Mouse (Mus musculus) embryonic facial prominence, embryonic 12.5 days (tissue): ENCODE results near the gene Hipk1. TPM values are rescaled to one million over a fixed set of nuclear protein-coding genes. Genes with fewer than 3 reads are reported as not detected.

Experiments used
- ATAC-seq: fragments of 200-750 bp; cut with Nextera tagmentation; 2 replicates; pipeline ENCODE4 v1.8.0; 2017; ENCODE audit not compliant: insufficient number of reproducible peaks, insufficient read depth, low FRiP score, low TSS enrichment
- H3K27ac ChIP-seq: fragments of 300-500 bp; sonication (generic); 2 replicates; pipeline ENCODE4 v1.5.1; 2016; ENCODE audit warnings: mild to moderate bottlenecking
- H3K27me3 ChIP-seq: fragments of 300-500 bp; sonication (generic); 2 replicates; pipeline ENCODE4 v1.6.1; 2016; ENCODE audit warnings: mild to moderate bottlenecking, moderate library complexity
- H3K36me3 ChIP-seq: fragments of 300-500 bp; sonication (generic); 2 replicates; pipeline ENCODE4 v1.6.1; 2016; ENCODE audit warnings: mild to moderate bottlenecking
- H3K4me1 ChIP-seq: fragments of 300-500 bp; sonication (generic); 2 replicates; pipeline ENCODE4 v1.6.1; 2016
- H3K4me2 ChIP-seq: fragments of 300-500 bp; sonication (generic); replicated peaks from 2 replicates; pipeline ENCODE4 v1.6.1; 2016; ENCODE audit warnings: mild to moderate bottlenecking, moderate library complexity
- H3K4me3 ChIP-seq: fragments of 300-500 bp; sonication (generic); 2 replicates; pipeline ENCODE4 v1.5.1; 2016; ENCODE audit warnings: mild to moderate bottlenecking
- H3K9ac ChIP-seq: fragments of 300-500 bp; sonication (generic); 2 replicates; pipeline ENCODE4 v1.6.1; 2016; ENCODE audit warnings: mild to moderate bottlenecking, moderate library complexity
- H3K9me3 ChIP-seq: fragments of 300-500 bp; sonication (generic); 2 replicates; pipeline ENCODE4 v1.6.1; 2016; ENCODE audit warnings: mild to moderate bottlenecking, moderate library complexity
- WGBS: fragments of 180-500 bp; shearing (Covaris S2); methylation state at CpG from one replicate; pipeline ENCODE4 v1.1.7; 2016; 5-methylcytosine and 5-hydroxymethylcytosine counted together
- polyA plus RNA-seq: library from polyadenylated mRNA; unstranded; fragments of >200 nt; fragmentation: Nextera tagmentation; extraction: Ambion mirVana; gene quantifications from 2 replicates; pipeline ENCODE4 v1.2.1, GENCODE M21; 2016

Gene Hipk1
- polyA plus RNA-seq, 1 experiment from 2014 or later = 13.1 TPM

DNA sequence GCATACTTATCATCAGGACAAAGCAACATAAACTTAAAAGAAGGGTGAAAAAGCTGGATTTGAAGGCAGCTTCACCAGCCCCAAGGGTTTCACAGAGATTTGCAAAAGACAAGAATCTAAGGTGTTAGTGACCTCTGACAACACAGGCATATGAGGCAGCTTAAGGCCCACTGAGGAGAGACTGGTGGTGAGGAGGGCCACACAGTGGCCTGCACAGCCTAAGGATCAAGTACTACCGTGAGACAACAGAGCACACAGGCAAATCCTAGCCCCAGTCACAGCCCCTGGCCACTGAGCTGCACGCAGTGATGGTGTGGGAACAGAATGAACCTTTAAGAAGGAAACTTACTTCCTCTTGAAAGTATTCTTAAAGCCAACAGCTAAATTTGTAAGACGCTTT, 17.9 kb downstream of the Hipk1 start:
- Histone ChIP-seq H3K27ac (no peak overlapping the region), H3K4me2 (no peak overlapping the region), H3K36me3 (peaks cover 19% of the 10 kb centered on the region), H3K9me3 (no peaks in the 10 kb centered on the region), H3K4me1 (no peaks in the 10 kb centered on the region), H3K27me3 (no peaks in the 10 kb centered on the region), H3K9ac (no peak overlapping the region), H3K4me3 (no peak overlapping the region)
- no peak; the same call in 1 of the 2 replicates for ATAC-seq
- WGBS = 79% methylated on average over 3 of the region's 3 CpGs

DNA sequence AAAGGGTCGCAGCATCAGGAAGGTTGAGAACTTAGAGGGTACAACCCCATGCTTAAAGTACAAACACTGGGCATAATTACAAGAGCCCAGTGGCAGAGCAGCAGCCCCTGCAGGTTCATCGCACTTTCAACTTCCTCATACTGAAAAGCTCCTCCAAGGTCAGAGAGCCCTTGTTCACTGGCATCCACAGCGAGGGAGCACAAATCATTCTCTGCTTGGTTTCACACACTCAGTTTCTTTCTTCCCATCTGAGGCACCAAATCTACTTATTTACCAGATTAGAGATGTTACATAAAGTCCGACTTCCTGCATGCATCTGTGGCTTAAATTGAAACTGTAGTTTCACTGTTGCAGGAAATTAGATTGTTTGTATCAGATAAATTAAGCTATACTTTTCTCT, 18.5 kb downstream of the Hipk1 start:
- H3K36me3 ChIP-seq = peaks cover 16% of the 10 kb centered on the region
- no peaks in the 10 kb centered on the region for H3K4me1 ChIP-seq
- H3K4me2 ChIP-seq = no peak overlapping the region
- H3K9ac ChIP-seq = no peak overlapping the region
- no peak for ATAC-seq
- H3K27me3 ChIP-seq = no peaks in the 10 kb centered on the region
- H3K27ac ChIP-seq = no peak overlapping the region
- H3K9me3 ChIP-seq = no peaks in the 10 kb centered on the region
- H3K4me3 ChIP-seq = no peak overlapping the region
- 82% methylated on average over 4 of the region's 4 CpGs for WGBS

DNA sequence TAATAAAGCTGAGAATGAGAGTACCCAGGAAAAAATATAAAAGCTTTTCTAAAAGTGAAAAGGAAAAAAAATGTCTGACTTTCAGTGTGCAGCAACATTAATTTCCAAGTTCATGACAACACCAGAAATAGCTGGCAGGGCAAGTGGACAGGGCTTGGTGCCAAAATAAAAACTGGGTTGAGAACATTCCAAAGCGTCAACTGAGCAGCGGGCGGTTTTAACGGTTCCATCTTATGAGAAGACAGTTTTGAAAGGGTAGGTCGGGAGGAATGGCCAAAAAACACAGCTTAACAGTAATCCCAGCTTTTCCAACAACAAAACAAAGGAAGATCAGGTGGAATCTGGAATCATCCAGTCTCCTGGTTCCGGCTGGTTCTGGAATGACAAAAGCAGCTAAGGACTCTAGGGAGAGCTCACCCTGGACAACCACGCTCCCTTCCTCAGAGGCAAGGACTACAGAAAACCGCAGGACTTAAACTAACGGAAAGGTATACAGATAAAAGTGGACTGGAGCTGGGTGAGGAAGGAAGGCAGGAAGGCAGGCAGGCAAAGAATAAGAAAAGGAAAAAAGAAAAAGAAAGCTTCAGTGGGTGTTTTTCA, 19.7 kb downstream of the Hipk1 start:
- Histone ChIP-seq H3K9ac (no peak overlapping the region), H3K27ac (no peak overlapping the region), H3K4me1 (no peaks in the 10 kb centered on the region), H3K36me3 (peaks cover 5% of the 10 kb centered on the region), H3K9me3 (no peaks in the 10 kb centered on the region), H3K27me3 (no peaks in the 10 kb centered on the region), H3K4me2 (no peak overlapping the region), H3K4me3 (no peak overlapping the region)
- no peak for ATAC-seq
- 83% methylated on average over 9 of the region's 9 CpGs for WGBS

DNA sequence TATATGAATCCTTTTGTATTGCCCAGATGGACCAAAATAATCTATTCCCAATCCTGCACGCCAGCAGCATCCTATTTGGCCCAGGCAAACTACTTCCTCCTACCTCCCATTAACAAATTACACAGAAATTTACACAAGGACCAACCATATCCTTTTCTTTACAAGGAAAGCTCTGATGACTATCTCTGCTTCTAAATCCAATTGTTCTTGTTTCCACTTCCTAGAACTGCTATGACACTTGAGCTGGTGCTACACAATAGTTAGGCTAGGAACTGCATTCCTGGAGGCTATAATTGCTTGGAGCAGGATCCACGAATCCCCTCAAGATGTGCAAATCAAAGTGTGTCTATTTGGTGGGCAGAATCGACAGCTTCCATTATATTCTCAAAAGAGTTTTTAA, 24.6 kb downstream of the Hipk1 start:
- Histone ChIP-seq H3K9me3 (no peaks in the 10 kb centered on the region), H3K9ac (no peak overlapping the region), H3K36me3 (peaks cover 27% of the 10 kb centered on the region), H3K4me2 (no peak overlapping the region), H3K27me3 (no peaks in the 10 kb centered on the region), H3K4me3 (no peak overlapping the region), H3K27ac (no peak overlapping the region), H3K4me1 (no peaks in the 10 kb centered on the region)
- 66% methylated on average over 3 of the region's 3 CpGs for WGBS
- no peak for ATAC-seq

DNA sequence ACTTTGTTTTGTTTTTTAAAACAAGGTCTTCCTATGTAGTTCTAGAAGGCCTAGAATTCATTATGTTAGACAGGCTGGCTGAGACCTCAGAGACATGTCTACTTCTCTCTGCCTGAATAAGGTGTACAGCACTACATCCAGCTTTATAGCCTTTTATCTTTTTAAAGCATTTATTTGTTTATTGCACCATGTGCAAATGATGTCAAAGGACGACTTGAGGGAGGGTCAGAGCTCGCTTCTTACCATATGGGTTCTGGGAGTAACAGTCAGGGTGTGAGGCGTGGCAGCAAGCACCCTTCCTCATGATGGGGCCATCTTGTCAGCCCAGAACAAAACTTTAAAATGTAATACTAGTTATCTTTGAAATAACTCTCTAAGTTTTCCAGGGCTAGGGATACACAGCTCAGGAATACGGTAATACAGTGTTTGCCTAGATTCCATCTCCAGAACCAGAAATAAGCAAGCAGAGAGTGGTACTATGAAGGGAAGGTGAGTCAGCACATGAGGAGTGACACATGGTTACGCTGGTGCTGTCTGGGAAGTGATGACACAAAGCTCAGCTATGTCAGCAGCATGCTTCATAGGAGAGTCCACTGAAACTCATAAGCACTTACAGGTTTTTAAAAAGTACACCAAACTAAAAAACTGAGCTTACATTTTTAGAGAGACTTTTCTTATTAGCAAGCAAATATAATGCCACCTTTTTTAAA, 31.9 kb downstream of the Hipk1 start:
- Histone ChIP-seq H3K27me3 (no peaks in the 10 kb centered on the region), H3K9ac (no peak overlapping the region), H3K36me3 (peaks cover 60% of the 10 kb centered on the region), H3K9me3 (no peaks in the 10 kb centered on the region), H3K4me1 (no peaks in the 10 kb centered on the region), H3K27ac (no peak overlapping the region), H3K4me3 (no peak overlapping the region), H3K4me2 (no peak overlapping the region)
- 88% methylated on average over 5 of the region's 5 CpGs for WGBS
- ATAC-seq = no peak

DNA sequence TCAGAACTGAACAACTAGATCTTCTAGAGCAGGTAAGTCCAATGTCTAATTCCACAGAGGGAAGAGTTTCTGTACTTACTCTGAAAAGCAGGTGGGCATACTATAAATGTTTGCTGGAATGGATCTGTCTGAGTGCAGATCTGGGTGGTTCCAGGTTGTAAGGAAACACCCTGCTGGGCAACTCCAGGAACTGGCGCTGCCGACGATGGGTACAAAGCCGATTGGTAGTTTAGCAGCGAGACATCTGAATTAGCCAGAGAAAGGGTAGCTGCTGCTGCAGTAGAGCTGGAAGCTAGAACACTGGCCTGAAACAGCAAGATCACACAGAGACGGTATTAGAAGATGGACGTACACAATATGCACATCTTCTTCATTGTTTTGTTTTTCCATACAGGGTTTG, 32.9 kb downstream of the Hipk1 start:
- peaks cover 57% of the 10 kb centered on the region for H3K36me3 ChIP-seq
- H3K4me2 ChIP-seq = no peak overlapping the region
- H3K4me3 ChIP-seq = no peak overlapping the region
- H3K4me1 ChIP-seq = no peaks in the 10 kb centered on the region
- H3K27ac ChIP-seq = no peak overlapping the region
- no peaks in the 10 kb centered on the region for H3K27me3 ChIP-seq
- WGBS = 86% methylated on average over 7 of the region's 7 CpGs
- no peak for ATAC-seq
- H3K9ac ChIP-seq = no peak overlapping the region
- no peaks in the 10 kb centered on the region for H3K9me3 ChIP-seq

DNA sequence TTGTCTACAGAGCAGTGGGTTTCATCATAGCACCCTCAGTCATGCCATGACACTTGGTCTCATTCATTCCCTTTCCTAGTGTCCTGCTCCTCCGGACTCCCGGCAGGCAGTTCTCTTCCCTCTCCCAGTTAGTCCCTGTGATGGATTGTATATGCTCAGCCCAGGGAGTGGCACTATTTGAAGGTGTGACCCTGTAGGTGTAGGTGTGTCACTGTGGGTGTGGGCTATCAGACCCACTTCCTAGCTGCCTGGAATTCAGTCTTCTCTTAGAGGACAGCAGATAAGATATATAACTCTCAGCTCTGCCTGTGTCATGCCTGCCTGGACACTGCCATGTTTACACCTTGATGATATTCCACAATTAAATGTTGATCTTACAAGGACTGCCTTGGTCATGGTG, 34.4 kb downstream of the Hipk1 start:
- peaks cover 58% of the 10 kb centered on the region for H3K36me3 ChIP-seq
- H3K27ac ChIP-seq = no peak overlapping the region
- 88% methylated on average over 2 of the region's 2 CpGs for WGBS
- ATAC-seq = no peak
- no peak overlapping the region for H3K4me2 ChIP-seq
- no peak overlapping the region for H3K4me3 ChIP-seq
- H3K9me3 ChIP-seq = no peaks in the 10 kb centered on the region
- no peaks in the 10 kb centered on the region for H3K4me1 ChIP-seq
- H3K27me3 ChIP-seq = no peaks in the 10 kb centered on the region
- no peak overlapping the region for H3K9ac ChIP-seq

DNA sequence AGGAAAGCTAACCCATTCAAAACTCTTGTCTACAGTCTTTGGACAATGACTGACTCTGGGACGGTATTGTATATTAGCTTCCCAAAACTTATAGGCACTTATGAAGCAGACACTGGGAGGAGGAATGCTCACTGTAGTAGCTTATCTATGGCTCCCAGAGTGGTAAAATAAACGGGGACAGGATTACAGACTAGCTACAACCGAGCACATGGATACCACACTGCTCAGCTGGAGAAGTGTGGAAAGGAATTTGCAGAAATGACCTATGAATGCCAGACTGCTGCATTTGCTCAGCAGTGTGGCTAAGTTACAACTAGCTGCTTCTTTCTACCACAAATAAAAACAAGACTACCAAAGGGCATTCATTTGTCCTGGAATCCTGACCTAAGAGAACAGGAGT, 36.0 kb downstream of the Hipk1 start:
- Histone ChIP-seq H3K27me3 (no peaks in the 10 kb centered on the region), H3K27ac (no peak overlapping the region), H3K4me2 (no peak overlapping the region), H3K4me3 (no peak overlapping the region), H3K4me1 (no peaks in the 10 kb centered on the region), H3K9ac (no peak overlapping the region), H3K36me3 (peaks cover 58% of the 10 kb centered on the region), H3K9me3 (no peaks in the 10 kb centered on the region)
- 77% methylated on average over 3 of the region's 3 CpGs for WGBS
- no peak for ATAC-seq

DNA sequence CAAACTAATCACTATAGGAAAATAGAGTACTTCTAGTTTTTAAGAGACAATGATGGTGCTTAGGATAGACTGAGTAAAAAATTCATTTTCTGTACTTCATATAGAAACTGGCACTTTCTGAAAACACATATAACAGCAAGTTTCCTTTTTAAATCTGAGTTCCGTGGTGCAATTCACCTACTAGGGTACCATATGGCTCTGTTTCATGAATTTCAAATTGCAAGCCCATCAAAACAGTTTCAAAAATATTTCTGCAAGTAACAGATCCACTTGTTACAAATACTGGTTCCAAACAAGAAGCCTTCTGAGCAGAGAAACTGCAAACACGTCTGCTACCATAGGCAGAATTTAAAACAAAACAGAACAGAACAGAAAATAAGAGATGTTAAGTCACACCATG, 39.8 kb downstream of the Hipk1 start:
- 85% methylated on average over 2 of the region's 2 CpGs for WGBS
- Histone ChIP-seq H3K9ac (no peak overlapping the region), H3K27ac (no peak overlapping the region), H3K36me3 (peaks cover 64% of the 10 kb centered on the region), H3K27me3 (no peaks in the 10 kb centered on the region), H3K4me3 (no peak overlapping the region), H3K4me2 (no peak overlapping the region), H3K4me1 (no peaks in the 10 kb centered on the region), H3K9me3 (no peaks in the 10 kb centered on the region)
- no peak for ATAC-seq

DNA sequence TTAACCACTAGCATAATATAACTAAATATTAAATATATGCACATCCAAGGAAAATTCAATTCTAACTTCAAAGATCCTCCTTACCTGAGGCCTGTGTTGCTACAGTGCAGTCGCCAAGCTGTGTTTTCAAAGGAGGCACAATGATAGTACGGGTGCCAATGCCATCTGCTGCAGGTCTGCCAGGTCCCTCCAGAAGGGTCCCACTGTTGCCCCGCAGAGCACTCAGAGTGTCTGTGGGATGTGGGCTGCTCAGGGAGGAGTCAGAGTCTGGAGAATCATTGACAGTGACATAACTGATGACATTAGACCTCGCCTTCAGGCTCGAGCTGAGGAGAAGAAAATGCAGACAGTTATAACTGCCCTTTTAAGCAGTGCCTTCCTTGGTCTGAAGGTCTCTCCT, 44.7 kb downstream of the Hipk1 start:
- no peak overlapping the region for H3K9ac ChIP-seq
- no peak overlapping the region for H3K4me3 ChIP-seq
- peaks cover 78% of the 10 kb centered on the region for H3K36me3 ChIP-seq
- no peak overlapping the region for H3K4me2 ChIP-seq
- H3K4me1 ChIP-seq = no peaks in the 10 kb centered on the region
- no peaks in the 10 kb centered on the region for H3K9me3 ChIP-seq
- no peak overlapping the region for H3K27ac ChIP-seq
- H3K27me3 ChIP-seq = no peaks in the 10 kb centered on the region
- ATAC-seq = no peak
- 86% methylated on average over 5 of the region's 5 CpGs for WGBS

DNA sequence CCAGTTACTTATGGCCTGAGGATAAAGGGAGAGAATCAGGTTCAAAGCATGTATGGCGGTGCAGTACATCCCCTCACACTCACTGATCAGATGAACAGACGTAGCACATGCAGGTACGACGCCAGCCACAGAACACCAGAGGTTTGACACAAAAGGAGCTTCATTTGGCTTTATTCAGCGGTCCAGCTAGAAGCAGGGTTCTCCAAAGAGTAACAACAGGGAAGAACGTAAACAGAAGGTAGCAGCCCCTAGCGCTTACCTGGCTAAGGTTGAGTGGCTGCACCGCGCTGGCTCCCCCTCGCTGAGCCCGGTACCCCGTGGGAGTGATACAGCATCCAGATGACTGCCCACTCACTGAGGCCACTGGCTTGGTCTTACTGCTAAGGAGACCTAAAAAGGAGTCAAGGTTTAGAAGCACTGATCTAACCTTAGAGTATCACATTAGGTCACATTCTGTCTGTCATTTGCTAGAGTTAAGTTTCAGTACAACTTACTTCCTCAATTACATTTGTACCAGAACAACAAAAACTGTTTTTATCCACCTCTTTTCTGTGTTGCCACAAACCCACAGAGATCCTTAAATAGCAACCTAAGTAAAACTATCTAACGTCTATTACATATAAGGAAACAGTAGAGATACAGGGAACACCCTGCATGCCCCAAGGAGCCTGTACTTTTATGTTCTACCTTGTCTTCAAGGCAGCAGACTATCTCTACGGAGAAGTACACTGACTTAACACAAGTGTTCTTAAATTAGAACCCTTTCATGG, 46.2 kb downstream of the Hipk1 start:
- Histone ChIP-seq H3K4me2 (no peak overlapping the region), H3K9ac (no peak overlapping the region), H3K27me3 (no peaks in the 10 kb centered on the region), H3K4me3 (no peak overlapping the region), H3K36me3 (peaks cover 69% of the 10 kb centered on the region), H3K27ac (no peak overlapping the region), H3K4me1 (no peaks in the 10 kb centered on the region), H3K9me3 (no peaks in the 10 kb centered on the region)
- no peak for ATAC-seq
- WGBS = 90% methylated on average over 14 of the region's 14 CpGs

DNA sequence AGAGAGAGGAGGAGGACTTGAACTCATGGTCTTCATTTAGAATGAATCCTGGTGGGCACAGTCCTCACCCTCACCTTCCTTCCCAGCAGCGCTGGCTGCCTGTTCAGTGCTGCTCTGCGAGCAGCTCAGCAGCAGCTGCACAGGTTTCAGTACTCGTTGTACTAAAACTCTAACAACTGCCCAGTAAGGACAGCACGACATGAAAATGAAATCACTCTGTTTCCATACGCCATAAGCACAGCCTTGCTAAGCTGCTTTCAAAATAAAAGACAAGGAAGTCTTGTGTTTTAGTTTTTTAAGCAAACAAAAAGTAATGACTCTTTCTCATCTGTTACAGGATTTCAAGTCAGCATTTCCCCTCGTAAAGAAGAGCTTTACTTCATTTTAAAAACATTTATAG, 48.2 kb downstream of the Hipk1 start:
- H3K9ac ChIP-seq = no peak overlapping the region
- H3K36me3 ChIP-seq = peaks cover 50% of the 10 kb centered on the region
- WGBS = 78% methylated on average over 6 of the region's 6 CpGs
- H3K4me1 ChIP-seq = 0 out of 2 replicates have a peak, but pooled peaks cover 8% of the 10 kb centered on the region
- H3K4me3 ChIP-seq = no peak overlapping the region
- H3K9me3 ChIP-seq = no peaks in the 10 kb centered on the region
- H3K27ac ChIP-seq = no peak overlapping the region
- no peak overlapping the region for H3K4me2 ChIP-seq
- H3K27me3 ChIP-seq = no peaks in the 10 kb centered on the region
- ATAC-seq = no peak
